Mouse (Mus musculus): ENCODE measurements at regions not wholly inside any gene's neighbourhood (a gene's known extent, or its start where the extent isn't known, plus 50 kb on each side); places are given as distances from the start of the nearest gene placed in this dataset.

DNA sequence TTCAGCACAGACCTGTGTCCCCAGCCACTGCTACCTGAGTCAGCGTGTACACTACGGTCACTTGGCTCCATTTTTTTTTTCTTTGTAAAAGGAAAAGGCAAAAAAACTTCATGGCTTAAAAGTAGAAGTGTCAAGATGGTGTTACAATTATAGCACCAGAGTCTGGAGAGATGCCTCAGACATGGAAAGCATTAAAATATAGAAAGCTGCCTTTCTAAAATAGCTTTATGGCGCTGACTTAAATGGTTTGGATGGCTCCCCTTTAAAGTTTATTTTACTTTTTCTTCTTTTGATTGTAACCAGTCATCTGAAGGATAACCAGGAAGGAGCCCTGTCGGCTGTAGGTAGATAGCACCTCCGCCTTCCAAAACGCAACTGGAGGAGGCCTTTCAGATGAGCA lies 79.0 kb upstream of the Jade1 start:
- no peak overlapping the region for H3K27ac ChIP-seq (ENCODE audit: insufficient read depth, low read depth)
- no peak for DNase-seq (ENCODE audit: extremely low read depth)
- dilution Hi-C loops (cut with MboI; ENCODE audit: extremely low pct_ligation_motif_present, extremely low pct_unique_long_range_greater_than_20kb, low sequenced_read_pairs) (no loop called here), in situ Hi-C loops (cut with MboI; ENCODE audit: low pct_ligation_motif_present, low pct_unique_long_range_greater_than_20kb, low sequenced_read_pairs) (no loop called here)
- no peaks in the 10 kb centered on the region for H3K27me3 ChIP-seq (replicated peaks)
- H3K4me2 ChIP-seq (ENCODE audit: insufficient read depth, low read depth, poor library complexity, severe bottlenecking) = no peak overlapping the region
- no peaks in the 10 kb centered on the region for H3K9me3 ChIP-seq (replicated peaks; ENCODE audit: low read length)
- H3K9ac ChIP-seq (ENCODE audit: insufficient read depth, low read depth) = no peak overlapping the region
- no peaks in the 10 kb centered on the region for H3K79me2 ChIP-seq (replicated peaks; ENCODE audit: control insufficient read depth, extremely low read depth, insufficient read depth, poor library complexity, severe bottlenecking)
- 0 out of 4 replicates have a peak, but pooled peaks cover 0 to 2% of the 10 kb centered on the region in 2 experiments for H3K4me1 ChIP-seq (ENCODE audit: control insufficient read depth in 1 of 2, insufficient read depth in 2 of 2)
- no peaks in the 10 kb centered on the region for H3K36me3 ChIP-seq (replicated peaks in 1 of 2; ENCODE audit: control insufficient read depth in 1 of 2, insufficient read depth in 1 of 2, low read length in 1 of 2)
- TF ChIP-seq E2F4 (IDR thresholded peaks at IDR 0.05; ENCODE audit: insufficient replicate concordance, low read depth, low read length) = no peak
- no peak for TF ChIP-seq RAD21 (IDR thresholded peaks at IDR 0.05; ENCODE audit: low read depth, low read length)
- no peak for TF ChIP-seq USF2 (conservative IDR thresholded peaks at IDR 0.05; ENCODE audit: low read depth, low read length)
- no peak for TF ChIP-seq MAZ (IDR thresholded peaks at IDR 0.05; ENCODE audit: low read depth, low read length)
- no peak for TF ChIP-seq RCOR1 (conservative IDR thresholded peaks at IDR 0.05; ENCODE audit: low read depth, low read length)
- no peak for TF ChIP-seq ETS1 (conservative IDR thresholded peaks at IDR 0.05; ENCODE audit: low read depth, low read length)
- no peak for TF ChIP-seq POLR2AphosphoS2 (IDR thresholded peaks at IDR 0.05; ENCODE audit: low read depth, low read length)
- TF ChIP-seq UBTF (IDR thresholded peaks at IDR 0.05; ENCODE audit: low read depth, low read length) = no peak
- TF ChIP-seq POLR2A (IDR thresholded peaks at IDR 0.05; ENCODE audit: low read depth, low read length) = no peak
- no peak for TF ChIP-seq PAX5 (IDR thresholded peaks at IDR 0.05; ENCODE audit: low read length)
- TF ChIP-seq JUN (IDR thresholded peaks at IDR 0.05; ENCODE audit: insufficient read depth, low read depth, low read length) = no peak
- TF ChIP-seq CHD2 (IDR thresholded peaks at IDR 0.05; ENCODE audit: low read length) = no peak
- no peak for TF ChIP-seq MEF2A (IDR thresholded peaks at IDR 0.05; ENCODE audit: borderline replicate concordance, low read depth, low read length)
- no peak for TF ChIP-seq TBP (conservative IDR thresholded peaks at IDR 0.05; ENCODE audit: low read depth, low read length)
- no peak for TF ChIP-seq SIN3A (IDR thresholded peaks at IDR 0.05; ENCODE audit: low read length)
- no peak for TF ChIP-seq ZKSCAN1 (IDR thresholded peaks at IDR 0.05; ENCODE audit: borderline replicate concordance, low read depth, low read length)
- no peak for TF ChIP-seq KAT2A (IDR thresholded peaks at IDR 0.05; ENCODE audit: insufficient replicate concordance, low read length)
- H3K4me3 ChIP-seq (replicated peaks in 1 of 3; ENCODE audit: low read depth in 2 of 3, low read length in 2 of 3, poor library complexity in 1 of 3) = no peak overlapping the region

- H3K9ac ChIP-seq (ENCODE audit: insufficient read depth, low read depth) = no peak overlapping the region
- no peaks in the 10 kb centered on the region for H3K79me2 ChIP-seq (replicated peaks; ENCODE audit: control insufficient read depth, extremely low read depth, insufficient read depth, poor library complexity, severe bottlenecking)
- peaks cover 2 to 6% of the 10 kb centered on the region in 2 experiments; a peak in 2 of 4 replicates for H3K4me1 ChIP-seq (ENCODE audit: control insufficient read depth in 1 of 2, insufficient read depth in 2 of 2)
- H3K27me3 ChIP-seq (replicated peaks) = no peaks in the 10 kb centered on the region
- no peak for DNase-seq (ENCODE audit: extremely low read depth)
- H3K4me3 ChIP-seq (replicated peaks in 1 of 3; ENCODE audit: low read depth in 2 of 3, low read length in 2 of 3, poor library complexity in 1 of 3) = no peak overlapping the region
- no peak overlapping the region for H3K4me2 ChIP-seq (ENCODE audit: insufficient read depth, low read depth, poor library complexity, severe bottlenecking)
- H3K27ac ChIP-seq (ENCODE audit: insufficient read depth, low read depth) = no peak overlapping the region
- in situ Hi-C loops (cut with MboI; ENCODE audit: low pct_ligation_motif_present, low pct_unique_long_range_greater_than_20kb, low sequenced_read_pairs) = no loop called here
- dilution Hi-C loops (cut with MboI; ENCODE audit: extremely low pct_ligation_motif_present, extremely low pct_unique_long_range_greater_than_20kb, low sequenced_read_pairs) = no loop called here
- H3K36me3 ChIP-seq (replicated peaks in 1 of 2; ENCODE audit: control insufficient read depth in 1 of 2, insufficient read depth in 1 of 2, low read length in 1 of 2) = no peaks in the 10 kb centered on the region
- TF ChIP-seq ZKSCAN1 (IDR thresholded peaks at IDR 0.05; ENCODE audit: borderline replicate concordance, low read depth, low read length) (no peak), EP300 (IDR thresholded peaks at IDR 0.05; ENCODE audit: low read length) (no peak), MYC (IDR thresholded peaks at IDR 0.05; ENCODE audit: low read depth, low read length) (no peak), NRF1 (IDR thresholded peaks at IDR 0.05; ENCODE audit: low read depth, low read length) (no peak), CTCF (conservative IDR thresholded peaks at IDR 0.05 in 1 of 2, IDR thresholded peaks at IDR 0.05 in 1 of 2; ENCODE audit: low read depth in 2 of 2, low read length in 2 of 2) (no peak)
- H3K9me3 ChIP-seq (replicated peaks; ENCODE audit: low read length) = no peaks in the 10 kb centered on the region
Observed at GRCm38 (mm10) chr3:41472586-41472985, 82.9 kb upstream of the Jade1 start.

Data from CH12.LX (cell line).